Mouse (Mus musculus) thymus, postnatal 4 days (tissue): ENCODE measurements around the gene Yy2.
A peak's percentile ranks its signal among the peaks of the same experiment; 100 is the strongest.

Experiments used
- DNase-seq: peaks from one replicate; pipeline ENCODE4 v3.0.0; 2021

Gene Yy2

DNA sequence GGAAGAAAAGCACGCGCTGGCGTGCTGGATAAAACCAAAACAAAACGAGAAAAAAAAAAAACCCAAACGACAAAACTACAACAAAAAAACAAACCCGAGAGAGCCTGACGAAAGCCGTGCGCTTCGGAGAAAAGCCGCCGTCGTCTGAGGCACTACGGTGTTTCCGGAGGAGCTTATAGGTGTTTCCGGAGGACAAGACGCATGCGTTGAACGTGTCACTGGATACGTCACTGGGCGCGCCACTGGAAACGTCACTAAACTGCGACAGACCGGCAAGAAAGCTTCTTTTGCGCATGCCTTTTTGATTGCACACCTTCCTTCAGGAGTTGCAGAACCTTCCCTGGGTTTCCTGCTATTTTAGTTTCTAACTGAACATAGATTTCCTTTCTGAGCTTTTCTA lies at the start of gene Yy2:
Yy2 (minus strand) TSS at position 146 of the 400 bp plus-strand sequence.
- DNase-seq = no peak

DNA sequence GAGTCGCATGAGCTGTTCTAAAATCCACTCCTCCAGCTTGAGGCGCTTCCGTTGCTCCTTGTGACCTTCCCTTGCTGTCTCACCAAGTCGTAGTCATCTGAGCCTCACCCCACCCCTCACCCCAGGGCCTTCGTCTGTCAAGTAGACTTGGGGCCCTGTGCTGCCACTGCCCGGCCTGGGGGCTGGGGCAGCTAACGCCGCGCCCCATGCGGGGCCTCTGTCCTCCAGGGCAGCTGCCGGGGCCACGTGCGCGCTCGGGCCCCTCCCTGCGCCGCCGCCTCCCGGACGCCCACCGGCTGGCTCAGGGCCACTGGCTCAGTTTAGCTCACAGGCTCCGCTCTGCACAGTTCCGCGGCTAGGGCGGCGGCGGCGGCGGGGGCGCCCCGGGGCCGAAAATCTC lies 44.1 kb upstream of the Yy2 start:
- DNase-seq = peak; percentile 15

DNA sequence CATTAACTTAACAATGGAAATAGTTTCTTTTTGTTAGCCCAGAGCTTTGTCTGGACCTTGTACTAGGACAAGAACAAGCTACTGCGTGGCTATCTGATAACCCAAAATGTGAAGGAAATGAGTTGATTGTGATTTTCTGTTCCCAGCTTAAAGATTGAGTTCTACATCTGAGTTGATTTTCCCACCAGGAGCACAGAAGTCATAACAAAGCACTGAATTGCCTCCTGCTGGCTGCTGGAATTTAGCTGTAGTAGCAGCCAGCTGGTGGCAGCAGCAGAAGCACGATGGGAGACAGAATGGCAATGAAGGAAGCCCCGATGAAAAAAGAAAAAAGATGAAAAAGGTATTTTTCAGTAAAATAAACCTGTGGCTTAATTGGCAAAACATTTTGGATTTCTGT lies 32.7 kb upstream of the Yy2 start:
- no peak for DNase-seq

DNA sequence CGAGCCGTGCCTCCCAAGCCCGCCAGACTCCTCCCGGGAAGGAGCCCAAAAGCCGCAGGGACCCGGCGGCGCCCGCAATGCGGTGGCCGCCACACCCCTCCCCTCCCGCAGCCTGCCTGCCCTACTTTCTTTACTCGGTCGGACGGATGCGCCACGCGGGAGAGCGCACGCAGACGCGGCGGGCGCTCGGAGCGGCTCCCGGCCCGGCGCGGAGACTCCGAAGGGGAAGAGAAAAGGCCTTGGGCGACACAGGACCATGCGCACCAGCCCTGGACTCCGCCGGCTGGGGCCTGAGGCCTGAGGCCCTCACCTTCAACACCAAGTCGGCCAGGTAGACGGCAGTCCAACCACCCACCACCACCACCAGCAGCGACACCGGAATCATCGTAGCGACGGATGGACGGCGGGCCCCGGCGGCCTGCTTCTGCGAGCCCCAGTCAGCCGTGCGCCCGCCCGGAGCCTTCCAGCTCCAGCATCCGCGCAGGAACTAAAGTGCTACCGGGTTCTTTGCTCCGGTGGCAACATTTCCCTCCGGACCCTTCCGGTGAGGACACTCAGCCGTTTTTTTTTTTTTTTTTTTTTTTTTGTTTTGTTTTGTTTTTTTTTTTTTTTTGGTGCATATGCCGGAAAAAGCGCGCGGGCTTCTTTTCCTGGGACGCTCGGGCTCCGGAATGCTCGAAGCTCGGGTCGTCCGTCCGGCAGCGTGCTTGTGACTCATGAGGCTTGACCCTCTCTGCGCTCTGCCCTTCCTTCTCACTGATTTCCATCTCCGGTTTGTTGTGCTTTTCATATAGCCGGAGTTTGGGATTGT lies 29.6 kb upstream of the Yy2 start, which contains the start of gene Mbtps2:
Mbtps2 (minus strand) TSS at position 530 of the 811 bp plus-strand sequence.
- peak; percentile 77 for DNase-seq

DNA sequence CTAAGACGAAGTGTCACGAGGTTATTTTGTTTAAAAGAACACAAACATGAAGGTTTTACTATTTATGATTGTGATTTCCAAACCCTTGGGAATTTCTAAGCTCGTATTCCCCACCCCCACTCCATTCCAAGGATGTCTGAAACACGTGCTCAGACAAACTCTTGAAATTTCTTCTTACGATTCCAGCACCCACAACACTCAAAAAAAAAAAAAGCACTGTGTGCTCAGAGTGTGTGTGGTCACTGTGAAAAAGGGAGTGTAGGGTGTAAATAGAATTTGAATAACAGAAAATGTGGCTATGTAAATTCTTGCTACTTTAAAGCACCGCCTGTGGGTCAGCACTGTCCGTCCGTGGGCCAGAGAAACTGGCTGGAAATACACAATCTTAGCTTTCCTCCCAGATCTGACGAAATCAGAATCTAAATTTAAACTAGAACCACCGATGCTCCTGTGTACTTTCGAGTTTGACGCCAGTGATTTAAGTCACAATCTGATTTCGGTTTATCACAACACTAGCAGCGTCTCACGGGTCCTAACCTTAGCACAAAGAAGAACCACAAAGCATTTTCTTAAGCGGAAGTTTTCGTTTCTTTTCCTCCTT lies 28.9 kb upstream of the Yy2 start:
- DNase-seq = no peak

DNA sequence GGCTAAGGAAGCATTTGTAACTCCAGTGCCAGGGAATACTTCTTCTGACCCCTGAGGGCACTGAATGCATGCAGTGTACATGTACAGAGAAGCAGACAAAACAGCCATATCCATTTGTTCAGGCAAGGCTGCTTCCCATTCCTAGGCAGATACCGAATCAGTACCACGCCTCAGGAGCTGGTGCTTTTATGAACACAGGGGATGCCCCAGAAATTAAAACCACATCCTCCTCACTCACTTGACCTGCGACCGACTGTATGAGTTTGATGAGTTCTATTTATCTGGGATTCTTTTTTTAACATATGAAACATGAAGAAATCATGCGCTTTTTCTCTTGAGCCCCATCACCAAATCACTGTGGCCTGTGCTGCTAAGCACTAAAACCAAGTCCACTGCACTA lies 28.0 kb upstream of the Yy2 start:
- no peak for DNase-seq

DNA sequence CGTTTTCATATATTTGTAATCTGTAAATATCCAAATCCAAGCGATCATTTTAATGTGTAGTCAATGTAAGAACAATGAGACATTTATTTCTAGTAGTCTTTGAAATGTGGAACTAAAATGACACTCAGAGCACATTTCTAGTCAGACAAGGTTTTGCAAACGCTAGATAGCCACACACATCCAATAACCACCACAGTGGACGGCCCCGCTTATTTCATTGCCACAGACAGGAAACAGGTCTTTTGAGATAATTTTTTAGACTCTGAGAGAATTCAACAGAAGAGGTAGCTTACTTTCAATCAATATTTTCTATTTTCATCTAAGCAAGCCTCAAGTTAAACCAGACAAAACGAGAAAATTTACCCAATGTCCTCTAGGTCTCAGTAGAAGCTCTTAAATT lies 27.1 kb upstream of the Yy2 start:
- DNase-seq = no peak

DNA sequence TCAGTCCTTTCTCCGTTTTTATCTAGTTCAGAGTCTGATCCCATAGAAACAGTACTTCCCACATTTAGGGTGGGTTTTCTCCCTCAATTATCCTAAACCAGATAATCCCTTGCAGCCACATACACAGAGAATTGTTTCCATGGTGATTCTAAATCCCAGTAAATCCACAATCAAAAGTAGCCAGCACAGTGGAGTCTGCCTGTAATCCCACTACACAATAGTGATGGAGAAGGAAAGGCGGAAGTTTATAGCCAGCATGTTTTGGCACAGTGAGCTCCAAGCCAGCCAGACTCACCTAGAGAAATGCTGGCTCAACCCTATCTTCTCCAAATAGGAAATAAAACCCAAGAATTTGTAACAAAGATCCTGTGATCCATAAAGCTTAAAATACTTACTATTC lies 25.8 kb upstream of the Yy2 start:
- no peak for DNase-seq

DNA sequence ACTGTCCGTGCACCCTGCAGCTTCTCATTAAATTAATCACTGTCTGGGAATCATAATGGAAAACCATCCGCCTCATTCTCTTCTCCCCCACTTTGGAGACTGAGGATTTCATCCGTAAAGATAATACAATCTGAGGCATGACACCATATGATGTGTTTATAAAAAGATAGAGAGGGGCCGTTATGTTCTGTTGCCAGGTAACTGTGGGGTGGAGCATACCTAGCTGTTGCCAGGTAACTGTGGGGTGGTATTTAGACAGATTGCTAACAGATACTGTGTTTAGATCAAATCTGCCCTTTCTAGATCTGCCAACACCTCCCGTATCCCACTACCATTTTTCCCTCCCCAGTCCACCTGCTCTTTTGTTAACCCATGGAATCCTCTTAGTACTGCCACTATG lies 18.2 kb upstream of the Yy2 start:
- no peak for DNase-seq

DNA sequence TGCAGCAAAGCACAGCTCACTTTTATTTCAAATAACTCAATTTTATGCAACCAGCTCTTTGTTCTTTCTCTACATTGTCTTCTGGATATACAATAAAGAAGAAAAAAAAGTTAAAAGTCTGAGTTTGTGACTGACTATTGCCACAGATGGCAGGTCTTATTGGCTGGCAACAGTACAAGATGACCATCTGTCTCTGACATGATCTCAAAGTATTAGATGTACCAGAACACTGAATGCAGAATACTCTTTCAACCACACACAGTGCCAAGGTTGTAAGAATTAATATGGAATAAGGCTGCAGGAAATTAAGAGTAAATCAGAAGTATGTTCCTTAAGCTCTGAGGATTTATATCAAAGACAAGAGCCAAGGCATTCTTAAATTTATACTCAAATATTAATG lies 17.6 kb upstream of the Yy2 start:
- no peak for DNase-seq

DNA sequence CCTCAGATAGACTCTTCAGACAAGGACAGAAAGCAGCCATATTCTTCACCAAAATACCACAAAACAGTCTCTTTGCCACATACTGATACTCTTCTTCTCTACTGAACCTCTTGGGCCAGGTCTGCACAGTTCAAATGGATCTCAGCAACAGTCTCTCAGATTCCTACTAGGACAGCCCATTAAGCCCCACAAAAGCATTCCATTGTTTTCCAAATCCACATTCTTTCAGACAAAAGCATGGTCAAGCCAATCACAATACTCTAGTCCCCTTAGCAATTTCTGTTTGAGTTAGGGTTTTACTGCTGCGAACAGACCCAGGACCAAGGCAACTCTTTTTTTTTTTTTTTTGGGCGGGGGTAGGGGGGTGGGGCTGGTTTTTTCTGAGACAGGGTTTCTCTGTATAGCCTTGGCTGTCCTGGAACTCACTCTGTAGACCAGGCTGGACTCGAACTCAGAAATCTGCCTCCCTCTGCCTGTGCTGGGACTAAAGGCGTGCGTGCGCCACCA lies 10.4 kb upstream of the Yy2 start:
- no peak for DNase-seq

DNA sequence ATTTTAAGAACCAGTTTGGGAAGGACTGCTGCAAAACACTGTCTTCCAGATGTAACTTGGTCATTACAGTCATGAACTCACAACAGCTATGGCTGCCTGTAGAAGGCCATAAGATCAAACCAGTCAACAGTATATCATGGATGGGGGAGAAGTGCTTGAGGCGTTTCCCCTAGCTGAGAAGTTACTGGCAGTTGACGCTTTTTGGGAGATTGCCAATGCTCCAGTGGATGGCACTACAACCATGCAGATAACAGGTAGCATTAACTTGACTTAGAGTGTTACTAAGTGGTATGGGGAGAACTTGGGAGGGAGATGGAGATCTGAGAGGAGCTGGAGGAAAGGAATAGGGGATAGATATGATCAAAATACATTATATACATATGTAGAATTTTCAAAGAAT lies 5.9 kb upstream of the Yy2 start:
- no peak for DNase-seq

DNA sequence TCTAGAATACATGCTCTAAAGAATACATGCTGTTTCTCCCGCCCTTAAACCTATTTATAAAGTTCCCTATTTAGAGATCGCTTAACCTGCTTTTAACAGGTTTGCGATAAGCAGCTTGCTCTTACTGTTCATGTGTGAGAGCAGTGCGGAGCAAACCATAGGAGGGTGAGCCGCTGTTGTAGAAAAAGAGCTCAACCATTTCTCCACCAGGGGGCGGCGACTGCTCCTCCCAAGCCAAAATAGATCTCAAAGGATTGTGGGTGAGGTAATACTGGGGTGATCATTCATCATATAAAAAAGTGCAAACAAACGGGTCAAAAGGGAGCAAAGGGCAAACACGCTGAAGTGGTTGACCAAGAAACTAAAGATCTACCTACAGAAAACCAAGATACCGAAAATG lies 5.0 kb downstream of the Yy2 start:
- peak; percentile 58 for DNase-seq

DNA sequence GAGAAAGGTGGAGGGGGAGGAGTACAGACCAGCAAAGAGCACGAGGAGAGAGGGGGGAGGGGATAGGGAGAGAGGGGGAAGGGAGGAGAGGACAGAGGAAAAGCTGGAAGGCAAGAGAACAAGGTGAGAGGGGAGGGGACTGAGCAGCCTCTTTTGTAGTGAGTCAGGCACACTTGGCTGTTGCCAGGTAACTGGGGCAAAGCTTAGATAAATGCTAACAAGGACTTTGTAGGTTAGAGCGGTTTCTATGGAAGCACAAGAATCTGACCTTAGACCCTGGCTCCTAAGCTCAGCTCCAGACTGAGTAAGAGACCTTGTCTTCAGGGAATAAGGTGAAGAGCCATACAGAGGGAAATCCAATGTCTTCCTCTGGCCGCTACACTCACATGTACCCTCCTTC lies 21.7 kb downstream of the Yy2 start:
- DNase-seq = no peak
